Mouse (Mus musculus) cerebellum, adult 11 months (tissue): ENCODE results near the gene Erc2.

Source experiments
- DNase-seq: peaks from one replicate; pipeline ENCODE4 v3.0.0; 2022

Gene Erc2

DNA sequence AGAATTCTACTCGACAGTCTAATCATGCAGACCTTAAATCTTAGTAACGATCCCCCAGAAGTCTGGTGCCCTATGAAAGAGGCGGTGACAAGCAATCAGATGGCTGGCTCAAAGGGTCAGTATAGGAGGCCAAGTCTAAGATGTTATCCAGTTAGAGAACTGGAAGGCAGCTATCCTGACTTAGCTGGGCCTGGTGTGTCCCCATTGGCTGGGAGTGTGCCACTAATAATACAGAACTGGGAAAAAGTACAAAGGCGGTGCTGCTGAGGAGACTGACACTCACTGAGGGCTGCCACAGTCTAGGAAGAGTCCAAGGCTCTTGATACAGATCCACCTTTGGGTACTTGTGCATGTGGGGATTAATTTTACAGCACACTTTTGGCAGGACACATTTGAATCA, 581.6 kb downstream of the Erc2 start:
- no peak for DNase-seq

DNA sequence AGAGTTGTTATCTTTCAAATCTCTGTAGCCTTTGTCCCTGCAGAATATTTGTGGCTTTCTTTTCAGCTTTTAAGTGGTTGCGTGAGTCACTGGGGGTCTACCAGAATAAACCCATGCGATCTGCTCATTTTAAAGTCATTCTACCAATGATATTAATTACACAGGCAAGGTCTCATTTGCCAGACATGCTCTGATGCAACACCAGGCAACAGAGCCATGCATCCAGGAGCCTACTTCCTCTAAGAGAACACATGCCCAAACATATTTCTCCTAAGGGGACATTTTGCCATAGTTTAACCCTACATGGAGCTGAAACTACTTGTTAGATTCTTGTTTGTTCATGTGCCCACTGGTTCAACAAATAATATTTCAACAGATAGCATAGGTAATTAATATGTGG, 584.1 kb downstream of the Erc2 start:
- no peak for DNase-seq

DNA sequence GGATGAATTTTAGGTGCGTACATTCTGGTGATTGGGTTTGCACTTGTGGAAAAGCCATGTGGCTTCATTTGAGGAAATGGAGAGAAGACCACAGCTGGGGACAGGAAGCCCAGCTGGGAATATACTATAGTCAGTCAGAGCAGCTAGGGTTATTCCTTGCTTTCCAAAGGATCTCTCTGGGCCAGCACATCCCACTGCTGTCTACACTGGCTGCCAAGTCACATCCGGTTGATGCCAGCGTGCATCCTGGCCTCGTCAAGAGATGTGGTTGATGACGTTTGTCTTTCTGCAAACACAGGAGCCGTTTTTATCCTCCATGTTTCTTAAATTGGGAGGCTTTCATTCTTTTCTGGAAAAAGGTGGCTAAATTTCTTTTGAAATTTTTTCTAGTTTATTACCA, 603.3 kb downstream of the Erc2 start:
- no peak for DNase-seq

DNA sequence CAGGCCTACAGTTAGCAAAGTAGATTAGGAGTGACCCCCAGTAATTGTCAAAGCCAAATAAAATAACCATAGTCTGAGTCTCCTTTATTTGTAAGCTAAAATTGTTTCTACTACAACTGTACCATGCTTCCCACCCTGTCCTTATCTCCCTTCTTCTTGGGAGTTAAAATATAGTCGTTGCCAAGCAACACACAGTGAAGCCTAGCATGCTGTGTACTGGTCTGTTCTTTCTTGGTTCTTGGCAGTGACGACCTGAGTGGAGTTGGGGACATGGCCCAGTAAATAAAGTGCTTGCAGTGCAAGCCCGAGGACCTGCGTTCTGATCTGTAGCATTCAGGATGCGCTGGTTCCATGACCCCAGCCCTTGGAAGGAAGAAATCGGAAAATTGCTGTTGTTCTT, 608.3 kb downstream of the Erc2 start:
- no peak for DNase-seq

DNA sequence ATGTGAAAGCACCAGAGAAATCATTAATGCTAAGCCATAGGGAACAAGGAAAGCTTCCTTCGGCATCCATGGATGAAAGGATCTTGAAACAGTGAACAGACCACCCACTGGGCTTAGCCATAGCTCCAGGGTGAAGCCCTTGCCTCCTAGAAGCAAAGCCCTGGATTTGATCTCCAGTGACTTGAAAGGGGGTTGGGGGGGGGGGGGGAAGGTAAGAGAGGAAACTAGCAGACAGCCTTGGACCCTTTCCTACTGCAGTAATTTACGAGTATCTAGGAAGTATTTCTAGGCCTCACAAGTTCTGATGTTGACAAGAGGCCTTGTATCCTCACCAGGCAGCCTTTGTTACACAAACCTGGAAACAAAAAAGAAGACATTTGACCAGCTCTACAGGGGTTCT, 609.0 kb downstream of the Erc2 start:
- no peak for DNase-seq

DNA sequence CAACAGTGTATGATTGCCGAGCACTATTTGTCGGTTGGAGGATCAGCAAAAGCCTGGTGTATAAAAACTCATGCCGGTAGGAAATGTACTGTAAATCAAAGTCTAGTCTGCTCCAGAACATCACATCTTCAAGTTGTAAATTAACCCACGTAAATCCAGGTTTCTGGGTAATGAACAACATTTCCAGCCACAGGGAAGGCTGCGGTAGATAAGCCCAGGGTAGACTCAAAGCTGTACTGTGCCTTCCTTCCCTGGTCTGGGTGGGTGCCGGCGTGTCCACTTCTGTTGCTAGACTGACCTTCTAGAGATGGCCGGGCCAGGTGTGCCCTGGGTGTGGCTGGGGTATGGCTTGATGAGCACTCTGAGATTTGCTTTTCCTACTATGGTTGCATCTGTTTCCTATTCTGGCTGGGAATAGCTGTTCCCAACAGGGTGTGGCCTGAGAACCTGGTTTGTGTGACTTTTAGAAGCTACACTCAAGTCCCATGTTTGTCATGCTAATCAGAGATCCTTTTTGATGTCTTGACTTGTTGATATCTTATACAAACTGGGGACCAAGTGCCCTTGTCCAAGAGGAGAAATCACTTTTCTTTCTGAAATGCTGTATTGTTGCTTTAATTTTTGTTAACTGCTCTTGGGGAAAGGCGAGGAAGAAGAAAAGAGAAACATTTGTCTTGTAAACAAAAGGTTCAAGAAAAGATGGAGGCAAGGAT, 616.3 kb downstream of the Erc2 start:
- no peak for DNase-seq

DNA sequence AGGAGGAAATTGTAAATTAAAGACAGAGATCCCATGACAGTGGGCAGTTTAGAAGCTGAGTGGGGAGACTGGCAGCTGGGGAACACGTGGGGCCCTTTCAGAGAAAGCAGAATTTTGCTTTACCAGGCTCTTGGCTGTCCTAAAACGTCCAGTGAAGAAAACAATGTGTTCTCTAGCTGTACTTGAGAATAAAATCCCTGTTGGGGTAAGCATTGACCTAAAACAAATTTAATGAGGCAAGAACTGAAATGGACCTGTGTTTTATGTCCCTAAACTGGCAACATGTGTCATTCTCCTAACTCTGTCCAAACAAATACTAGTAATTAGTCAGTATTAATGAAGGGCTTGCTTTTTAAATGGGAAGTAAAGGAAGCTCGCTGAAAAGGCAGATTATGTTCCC, 617.9 kb downstream of the Erc2 start:
- DNase-seq: no peak

DNA sequence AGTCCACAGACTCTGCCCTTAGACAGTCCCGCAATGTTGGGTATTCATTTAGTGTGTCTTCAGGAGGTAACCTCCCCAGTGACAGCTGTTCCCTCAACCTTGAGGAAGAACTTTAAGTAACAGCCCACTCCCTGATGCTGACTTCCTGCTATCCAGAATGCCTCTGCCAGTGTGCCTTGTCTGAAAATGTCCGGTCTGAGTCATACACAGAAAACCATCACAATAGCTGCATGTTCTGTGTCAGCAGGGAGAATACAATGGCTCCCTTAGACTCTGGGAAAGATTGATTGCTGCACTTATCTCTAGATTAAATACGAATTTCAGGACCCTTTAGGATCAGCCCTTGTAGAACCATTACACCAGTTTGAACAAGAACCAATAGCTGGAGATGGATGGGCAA, 620.5 kb downstream of the Erc2 start:
- DNase-seq: no peak

DNA sequence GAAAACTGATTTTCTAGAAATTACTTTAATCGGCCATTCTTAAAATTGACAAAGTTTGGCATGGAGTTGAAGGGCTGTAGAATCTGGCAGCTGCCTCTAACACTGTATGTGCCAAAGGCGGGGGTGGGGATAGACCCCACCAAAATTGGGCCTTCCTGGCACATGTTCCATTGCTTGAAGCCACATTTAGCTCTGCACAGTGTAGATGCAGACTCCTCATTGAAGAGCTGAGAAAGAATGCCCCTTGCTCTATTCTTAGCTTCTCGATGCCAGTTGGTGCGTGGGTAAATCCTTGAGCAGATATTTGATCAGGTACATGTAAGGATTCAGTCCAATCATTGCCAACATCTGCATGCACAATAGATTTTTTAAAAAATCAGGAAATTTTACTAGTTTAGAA, 621.2 kb downstream of the Erc2 start:
- no peak for DNase-seq

DNA sequence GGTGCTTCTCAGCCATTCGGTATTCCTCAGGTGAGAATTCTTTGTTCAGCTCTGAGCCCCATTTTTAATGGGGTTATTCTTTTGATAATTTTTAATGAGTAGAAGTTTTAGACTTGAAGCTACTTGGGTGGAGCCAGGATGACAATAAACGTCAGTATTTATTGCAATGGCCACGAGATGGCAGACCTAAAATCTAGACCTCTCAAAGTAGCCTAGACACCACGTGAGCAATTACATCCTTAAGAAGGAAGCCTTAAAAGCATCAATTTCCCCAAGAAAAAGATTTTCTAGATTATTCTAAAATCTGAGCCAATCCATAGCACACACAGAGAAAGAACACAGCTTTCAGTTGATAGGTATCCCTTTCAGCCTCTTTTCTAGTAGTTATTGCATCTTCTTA, 640.5 kb downstream of the Erc2 start:
- DNase-seq: no peak

DNA sequence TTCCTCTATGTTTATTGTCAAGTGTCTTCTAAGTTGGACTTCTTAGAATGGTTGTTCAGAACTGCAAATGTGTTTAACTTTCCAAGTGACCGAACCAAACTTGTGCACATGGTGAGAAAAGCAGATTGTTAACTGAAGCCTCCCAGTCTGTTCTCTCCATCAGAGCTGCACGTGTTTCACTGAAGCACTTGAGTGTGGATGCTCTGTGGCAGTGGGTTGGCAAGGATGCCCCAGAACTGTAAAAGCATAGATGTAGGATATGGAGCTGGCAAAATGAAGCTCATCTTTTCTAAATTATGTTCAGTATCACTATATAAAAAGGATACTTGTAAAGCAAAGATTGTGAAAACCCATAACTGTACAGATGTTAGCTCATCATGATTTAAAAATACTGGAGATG, 645.1 kb downstream of the Erc2 start:
- no peak for DNase-seq

DNA sequence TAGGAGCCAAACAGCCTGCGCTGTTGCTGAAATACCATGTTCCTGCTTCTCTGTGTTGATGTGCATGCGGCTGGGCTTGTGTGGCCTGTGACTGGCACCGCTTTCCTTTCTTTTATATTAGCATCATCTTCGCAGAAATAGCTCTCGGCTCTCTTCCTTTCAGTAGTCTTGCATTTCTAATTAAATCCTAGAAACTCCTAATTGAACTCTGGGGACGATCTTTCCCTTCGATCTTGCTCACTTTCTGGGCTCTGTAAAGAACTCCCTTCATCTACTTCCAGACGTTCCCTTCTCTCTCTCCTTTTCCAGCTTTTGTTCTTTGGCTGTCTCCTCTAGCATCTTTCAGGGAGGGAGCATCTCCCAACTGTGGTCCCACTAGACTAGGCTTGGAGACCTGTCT, 649.6 kb downstream of the Erc2 start:
- DNase-seq: no peak

DNA sequence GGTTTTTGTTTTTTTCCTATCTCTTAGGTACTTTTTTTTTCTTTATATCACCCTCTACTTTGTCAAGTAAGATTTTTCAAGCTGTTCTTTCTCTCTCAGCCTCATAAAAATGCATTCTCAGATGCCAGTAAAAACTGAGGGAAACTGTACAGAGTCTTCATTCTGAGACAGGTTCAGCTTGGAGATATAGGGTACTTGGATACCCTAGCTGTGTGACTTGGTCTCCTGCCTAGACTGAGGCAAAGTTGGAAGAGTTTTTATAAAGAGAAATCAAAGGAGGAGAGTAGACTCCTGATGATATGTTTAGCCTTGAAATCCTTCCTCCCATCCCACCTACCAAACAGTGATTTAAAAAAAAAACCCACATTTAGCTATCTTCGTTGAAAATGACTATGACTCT, 651.4 kb downstream of the Erc2 start:
- DNase-seq: no peak

DNA sequence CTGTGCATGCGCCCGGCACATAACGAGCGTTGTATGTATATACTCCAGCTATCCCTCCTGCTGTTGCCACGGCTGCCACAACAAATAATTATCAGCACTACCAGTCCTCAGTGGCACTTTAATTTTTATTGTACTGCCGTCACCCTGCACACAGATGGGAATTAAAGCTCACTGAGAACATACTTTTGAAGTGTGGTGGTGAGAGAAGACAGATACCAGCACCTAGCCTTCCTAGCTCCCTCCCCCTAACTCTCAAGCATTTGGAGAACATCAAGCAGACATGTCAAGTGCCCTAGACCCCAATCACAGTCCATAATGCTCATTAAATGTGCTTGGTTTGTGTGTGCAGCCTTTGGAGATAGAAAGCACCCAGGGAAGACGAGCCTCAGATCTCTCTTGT, 652.6 kb downstream of the Erc2 start:
- no peak for DNase-seq

DNA sequence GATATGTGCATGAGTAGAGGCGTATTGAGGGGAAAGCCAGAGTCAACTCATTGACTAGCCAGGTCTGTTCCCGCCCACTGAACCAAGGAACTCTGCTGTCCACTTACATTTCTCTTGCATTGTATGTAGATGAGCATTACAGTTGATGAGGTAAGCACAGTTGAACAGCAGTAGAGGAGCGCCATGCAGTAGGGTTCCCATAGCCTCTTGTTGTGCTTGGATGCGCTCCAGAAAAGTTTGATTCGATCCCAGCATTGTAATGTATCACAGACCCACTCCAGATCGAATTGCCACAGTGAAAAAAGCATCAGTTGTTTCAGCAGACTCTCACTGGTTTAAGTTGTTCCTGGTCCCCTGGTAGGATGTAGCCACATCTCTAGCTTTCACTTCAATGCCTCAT, 656.7 kb downstream of the Erc2 start:
- no peak for DNase-seq

DNA sequence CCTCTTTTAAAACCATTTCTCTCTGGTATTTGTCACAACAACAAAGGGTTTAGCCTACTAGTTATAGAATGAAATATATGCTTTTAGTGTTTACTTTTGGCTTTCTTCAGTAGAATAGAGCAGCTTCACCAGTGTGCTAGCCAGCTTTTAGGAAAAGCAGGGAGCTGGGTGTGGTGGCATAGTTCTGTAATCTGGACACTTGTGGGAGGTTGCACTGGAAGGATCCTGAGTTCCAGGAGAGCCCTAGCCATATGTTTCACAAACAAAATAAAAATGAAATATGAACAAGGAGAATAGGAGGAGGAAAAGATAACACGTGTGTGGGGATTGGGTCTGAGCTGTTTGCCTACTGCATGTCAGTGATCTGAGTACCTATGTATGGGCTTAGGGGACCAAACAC, 658.1 kb downstream of the Erc2 start:
- DNase-seq: no peak

DNA sequence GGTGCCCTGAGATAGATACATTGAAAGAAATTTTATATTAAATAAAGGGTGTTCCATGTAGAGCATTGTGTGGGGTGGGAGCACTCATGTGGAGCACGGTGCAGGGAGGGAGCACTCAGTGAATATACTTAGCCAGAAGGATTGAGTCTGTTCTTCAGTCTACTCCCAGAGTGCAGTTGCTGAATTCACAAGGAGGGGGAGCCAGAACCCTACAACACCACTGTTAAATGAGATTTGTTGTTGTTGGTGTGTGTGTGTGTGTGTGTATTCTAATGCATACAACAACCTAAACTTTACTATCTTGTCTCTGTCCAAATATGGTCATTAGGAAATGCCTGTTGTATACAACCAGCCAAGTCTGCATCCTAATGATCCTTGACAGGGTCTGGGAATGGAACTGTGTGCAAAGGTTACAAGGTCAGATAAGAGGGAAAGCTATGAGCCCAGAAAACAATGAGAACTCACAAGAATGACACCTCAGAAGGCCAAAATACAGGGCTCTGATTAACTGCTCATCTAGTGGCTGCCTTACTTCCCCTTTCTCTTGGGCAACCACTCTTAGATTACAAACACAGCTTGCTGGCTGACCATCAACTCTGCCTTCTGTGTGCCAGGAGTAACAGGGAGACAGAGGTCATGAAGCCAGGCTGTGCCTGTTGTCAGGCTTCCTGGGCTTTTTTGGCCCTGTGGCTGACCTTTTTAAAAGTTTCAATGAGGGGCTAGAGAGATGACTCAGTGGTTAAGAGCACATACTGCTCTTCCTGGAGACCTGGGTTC, 661.3 kb downstream of the Erc2 start:
- DNase-seq: no peak

DNA sequence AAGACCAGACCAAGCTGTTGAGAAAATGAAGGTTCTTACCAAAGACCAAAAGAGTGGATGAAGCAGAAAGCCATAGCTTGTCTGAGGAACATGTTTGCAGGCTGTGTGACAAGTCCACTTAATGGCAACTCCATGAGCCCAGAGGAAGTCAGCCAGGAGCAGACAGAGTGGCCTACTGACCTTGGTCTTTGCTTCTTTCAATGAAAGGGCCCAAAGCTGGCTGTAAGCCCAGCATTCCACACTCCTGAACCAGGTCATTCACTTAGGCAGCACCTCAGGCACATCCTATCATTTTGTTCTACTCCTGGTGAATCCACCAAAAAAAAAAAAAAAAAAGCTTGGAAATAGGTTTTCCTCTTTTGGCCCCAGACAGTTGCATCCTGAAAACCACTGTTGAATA, 664.3 kb downstream of the Erc2 start:
- no peak for DNase-seq

DNA sequence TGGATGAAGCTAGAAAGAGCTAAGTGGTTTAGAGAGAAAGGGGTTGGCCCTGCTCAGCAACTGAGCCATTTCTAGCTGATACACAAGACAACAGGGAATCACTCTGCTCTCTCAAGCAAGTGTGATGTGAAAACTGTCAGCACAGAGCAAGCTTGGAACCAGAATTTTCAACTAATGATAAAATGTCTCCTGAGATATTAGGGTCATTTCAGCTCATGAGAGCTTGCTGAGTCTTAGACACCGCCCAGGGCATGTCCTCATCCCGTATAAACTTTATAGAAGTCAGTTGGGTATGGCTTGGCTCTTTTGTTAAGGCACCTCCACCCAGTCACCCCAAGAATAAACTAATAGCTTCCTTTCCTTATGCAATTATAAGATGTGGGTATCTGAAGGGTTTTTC, 666.0 kb downstream of the Erc2 start:
- DNase-seq: no peak

DNA sequence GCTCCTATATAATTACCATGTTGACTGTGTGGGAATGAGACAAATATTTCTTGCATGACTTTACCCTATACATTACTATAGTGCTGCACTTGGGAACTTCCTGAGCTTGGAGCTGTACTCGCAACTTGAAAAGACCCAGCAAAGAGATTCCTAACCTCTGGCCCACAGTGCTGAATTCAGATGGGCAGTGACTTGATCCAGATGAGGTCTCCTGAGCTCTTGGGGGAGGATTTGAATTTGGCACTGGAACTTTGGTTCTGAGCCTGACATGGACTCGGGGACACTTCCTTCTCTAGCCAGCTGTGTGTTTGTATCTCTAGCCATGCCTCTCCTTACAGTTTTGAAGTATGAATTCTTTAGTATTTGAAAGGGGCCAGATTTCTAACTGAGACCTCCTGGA, 666.7 kb downstream of the Erc2 start:
- DNase-seq: no peak

DNA sequence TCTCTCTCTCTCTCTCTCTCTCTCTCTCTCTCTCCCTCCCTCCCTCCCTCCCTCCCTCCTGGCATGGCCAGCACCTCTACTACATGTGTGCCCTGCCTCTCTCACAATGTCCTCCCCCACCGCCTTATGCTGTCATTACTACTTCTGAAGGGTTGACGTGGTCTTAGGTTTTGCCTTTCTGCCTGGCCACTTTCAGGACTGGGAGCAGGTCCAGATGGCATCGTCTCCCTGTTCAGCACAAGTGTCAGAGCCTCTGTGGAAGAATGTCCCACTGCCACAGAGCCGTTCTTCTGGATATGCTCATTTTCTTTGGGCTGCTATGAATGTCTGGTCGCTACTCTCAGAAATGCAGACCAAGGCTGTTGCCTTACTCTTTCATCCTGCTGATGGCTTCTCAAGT, 671.7 kb downstream of the Erc2 start:
- no peak for DNase-seq

DNA sequence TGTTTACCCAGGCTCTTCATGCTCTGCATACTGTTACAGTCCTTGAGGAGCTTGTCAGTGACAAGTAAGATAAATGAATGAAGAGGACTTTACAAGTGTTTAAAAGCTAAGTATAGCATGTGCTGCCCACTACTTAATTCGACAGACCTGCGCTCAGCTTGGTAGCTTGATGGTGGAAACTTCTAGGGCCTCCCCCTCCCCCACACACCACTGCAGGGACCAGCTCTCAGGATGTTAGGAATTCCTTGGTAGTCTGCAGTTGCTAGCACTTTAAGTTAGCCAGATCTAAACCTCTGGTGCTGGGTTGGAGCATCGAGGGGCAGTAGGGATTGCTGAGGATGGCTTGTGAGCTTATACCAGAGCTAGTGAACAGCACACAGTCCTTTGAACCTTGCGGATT, 672.9 kb downstream of the Erc2 start:
- DNase-seq: no peak

DNA sequence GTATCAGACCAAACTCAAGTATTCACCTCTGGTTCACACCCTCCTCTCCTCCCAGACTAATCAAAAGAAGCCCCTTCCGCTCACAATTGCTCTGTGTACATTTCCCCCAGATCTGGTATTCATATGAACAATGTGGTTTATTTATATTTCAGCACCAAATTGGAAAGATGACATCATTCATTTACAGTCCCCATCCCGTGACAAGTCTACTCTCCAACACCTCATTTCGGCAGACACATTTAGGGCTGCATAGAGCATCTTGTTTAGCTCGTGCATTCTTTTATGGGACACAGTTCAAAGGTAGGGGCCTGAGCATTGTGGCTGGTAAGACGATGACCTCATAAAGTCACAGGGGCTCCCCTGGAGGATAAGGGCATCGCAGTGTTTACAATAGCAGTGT, 677.9 kb downstream of the Erc2 start:
- DNase-seq: no peak

DNA sequence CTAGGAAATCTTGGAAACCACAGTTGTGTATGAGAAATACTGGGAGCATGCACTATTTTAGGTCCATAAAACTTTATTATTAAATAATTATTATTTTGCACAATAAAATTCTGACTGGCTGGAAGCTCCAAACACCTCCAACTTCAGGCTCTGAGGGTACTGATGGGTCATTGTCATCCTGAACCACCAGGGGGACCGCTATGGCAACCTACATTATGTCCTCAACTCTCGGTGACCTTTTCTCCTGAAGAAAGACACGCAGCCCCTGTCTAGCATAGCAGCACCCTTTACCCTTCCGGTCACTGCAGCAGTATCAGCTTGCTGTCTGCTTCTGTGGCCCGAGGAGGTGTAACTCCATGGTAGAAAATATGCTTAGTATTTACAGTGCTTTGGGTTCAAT, 679.0 kb downstream of the Erc2 start:
- DNase-seq: no peak

DNA sequence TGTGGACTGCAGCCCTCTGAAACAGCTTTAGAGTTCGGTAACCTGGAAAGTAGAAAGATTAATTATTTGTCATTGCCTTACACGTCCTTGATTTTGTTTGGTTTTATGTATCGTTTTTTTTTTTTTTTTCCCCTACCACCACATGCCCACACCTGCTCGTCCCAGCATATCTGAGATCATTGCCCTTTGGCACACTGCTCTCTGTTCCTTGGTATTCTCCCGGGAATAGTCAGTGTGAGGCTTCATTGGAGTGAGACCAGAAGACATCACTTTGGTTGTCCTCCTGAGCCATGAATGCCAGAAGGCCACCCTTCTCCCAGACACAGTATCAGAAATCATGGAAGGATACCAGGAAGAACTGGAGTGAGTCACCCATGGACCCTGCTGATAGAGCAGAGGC, 681.9 kb downstream of the Erc2 start:
- no peak for DNase-seq
